Mouse (Mus musculus) kidney, adult 2 months (tissue): ENCODE results near the gene Pde4d.

Experiments
- CTCF ChIP-seq: fragments of 200-500 bp; conservative IDR thresholded peaks from 2 replicates; pipeline ENCODE4 v1.5.1; 2011; ENCODE audit warnings: low read depth, mild to moderate bottlenecking, control low read depth, low read length, moderate library complexity, mixed read lengths; ENCODE audit not compliant: insufficient read depth, insufficient read length
- POLR2A ChIP-seq: fragments of 200-500 bp; IDR thresholded peaks from one replicate; pipeline ENCODE4 v1.6.1; 2011; ENCODE audit warnings: low read depth, low read length, control low read depth

DNA sequence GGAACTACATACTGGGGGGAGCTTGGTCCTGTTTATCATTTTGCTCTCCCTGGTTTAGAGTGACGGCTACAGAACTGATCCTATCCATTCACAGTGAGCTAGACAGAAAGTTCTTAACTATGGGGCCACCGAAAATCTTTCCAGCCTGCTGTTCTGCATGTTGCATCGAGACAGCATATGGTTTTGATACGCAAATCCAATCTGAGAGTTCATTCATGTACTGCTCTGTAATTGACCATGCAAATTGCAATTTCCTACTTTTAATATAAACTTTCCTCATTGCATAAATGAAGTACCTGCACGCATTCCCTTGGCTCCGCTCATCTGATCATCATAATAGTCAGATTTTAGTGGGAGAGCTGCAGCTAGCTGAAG, 1196.1 kb downstream of the Pde4d start:
- no peak for TF ChIP-seq CTCF
- TF ChIP-seq POLR2A = no peak
